Mouse (Mus musculus) lung, postnatal 0 days (tissue): ENCODE data around the gene Csk.

Experiments used
- CTCF ChIP-seq: IDR thresholded peaks from 2 replicates; pipeline ENCODE4 v1.5.1; 2016; ENCODE audit warnings: antibody characterized with exemption, mild to moderate bottlenecking
- EP300 ChIP-seq: IDR thresholded peaks from 2 replicates; pipeline ENCODE4 v1.6.1; 2016; ENCODE audit warnings: antibody characterized with exemption, mild to moderate bottlenecking, control low read depth

- no peak for TF ChIP-seq CTCF
- TF ChIP-seq EP300, result no peak
These were observed 576 bp downstream of the Csk start for GRCm38 (mm10) chr9:57652855-57653254.
